Mouse (Mus musculus) gastrocnemius, postnatal 10 days (tissue): ENCODE data around the gene Padi3. TPM values are rescaled to one million over a fixed set of nuclear protein-coding genes. Genes with fewer than 3 reads are reported as not detected.
A peak's percentile ranks its signal among the peaks of the same experiment; 100 is the strongest.

Source experiments
- DNase-seq: peaks from one replicate; pipeline ENCODE4 v3.0.0; 2021; ENCODE audit warnings: mixed read lengths
- total RNA-seq, 2 experiments: library from RNA; stranded (reverse); gene quantifications; 2 replicates each; pipeline ENCODE4 v1.2.3; 2021

Gene Padi3
- total RNA-seq, 2 experiments from 2014 or later: 0.65 to 0.75 TPM

DNA sequence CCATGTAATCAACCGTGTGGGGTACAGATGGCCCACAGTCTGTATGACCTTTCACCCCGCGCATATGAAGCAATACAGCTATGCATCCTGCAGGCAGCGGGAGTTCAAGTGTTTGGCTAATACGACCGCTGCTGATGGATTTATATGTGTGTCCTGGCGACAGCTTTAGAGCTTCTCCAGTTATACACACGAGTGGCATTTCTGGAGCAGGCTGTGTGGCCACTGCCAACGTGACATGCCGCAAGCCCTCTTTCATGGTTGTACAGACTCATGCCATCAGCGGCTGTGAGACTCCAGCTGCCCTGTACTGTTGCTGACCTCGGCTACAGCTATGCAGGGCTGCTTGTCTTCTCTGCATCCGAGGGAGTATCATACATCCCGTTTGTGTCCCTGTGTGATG, 29.9 kb downstream of the Padi3 start:
- DNase-seq: no peak

DNA sequence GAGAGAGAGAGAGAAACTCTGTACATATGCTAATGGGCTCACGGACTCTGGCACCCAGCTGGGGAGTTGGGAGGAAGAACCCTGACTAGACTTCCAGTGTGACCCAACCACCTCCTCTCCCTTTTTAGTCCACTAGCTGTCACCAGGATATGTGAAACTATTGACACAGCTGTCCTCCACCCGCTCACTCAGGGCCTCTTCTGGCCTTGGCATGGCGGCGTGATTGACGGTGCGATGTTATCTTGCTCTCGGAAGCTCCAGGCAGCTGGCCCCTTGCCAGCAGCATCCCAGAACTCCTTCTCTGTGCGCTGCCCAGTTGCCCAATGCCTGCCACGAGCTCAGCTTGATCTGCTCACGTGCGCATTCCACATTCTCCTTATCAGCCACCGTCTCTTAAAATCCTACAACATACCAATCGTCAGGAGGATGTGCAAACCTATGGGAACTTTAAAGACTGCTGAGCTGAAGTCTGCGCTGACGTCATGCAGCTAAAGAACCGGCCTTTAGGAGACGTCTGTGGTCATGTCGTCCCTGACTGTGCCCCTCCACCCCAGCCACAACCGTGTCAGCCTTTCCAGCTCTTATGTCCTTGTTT, 30.5 kb downstream of the Padi3 start:
- peak; percentile 46 for DNase-seq

DNA sequence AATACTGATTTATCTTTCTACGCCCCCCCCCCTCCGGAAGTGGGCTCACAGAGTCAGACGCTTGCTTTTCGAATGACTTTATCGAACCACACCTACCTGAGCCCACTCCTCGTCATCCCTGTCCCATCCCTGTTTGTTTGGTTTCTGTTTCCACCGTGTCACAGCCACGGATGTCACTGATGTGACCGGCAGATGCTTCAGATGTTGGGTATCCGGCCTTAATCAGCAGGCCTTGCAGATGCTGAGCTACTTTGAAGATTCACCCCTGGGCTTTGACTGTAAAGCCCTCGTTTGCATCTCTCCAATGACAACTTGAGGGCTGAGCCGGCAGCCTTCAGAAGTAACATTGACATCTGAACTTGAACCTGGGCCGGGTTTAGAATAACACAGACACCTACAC, 33.8 kb downstream of the Padi3 start:
- DNase-seq: no peak

DNA sequence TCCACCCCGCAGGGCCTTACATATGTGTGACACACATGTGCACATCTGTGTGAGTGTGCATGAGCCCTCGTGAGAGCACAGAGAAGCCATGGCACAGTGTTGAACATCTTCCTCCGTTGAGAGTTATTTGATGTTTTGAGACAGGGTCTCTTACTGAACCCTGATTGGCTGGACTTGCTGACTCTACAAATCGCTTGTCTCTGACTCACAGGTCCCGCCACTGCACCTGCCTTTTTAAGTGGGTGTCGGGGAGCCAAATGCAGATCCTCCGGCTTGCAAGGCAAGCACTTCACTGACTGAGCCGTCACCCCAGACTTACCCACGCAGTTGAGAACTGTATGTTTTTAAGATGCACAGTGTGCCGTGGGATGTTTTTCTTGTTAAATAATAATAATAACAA, 34.6 kb downstream of the Padi3 start:
- no peak for DNase-seq

DNA sequence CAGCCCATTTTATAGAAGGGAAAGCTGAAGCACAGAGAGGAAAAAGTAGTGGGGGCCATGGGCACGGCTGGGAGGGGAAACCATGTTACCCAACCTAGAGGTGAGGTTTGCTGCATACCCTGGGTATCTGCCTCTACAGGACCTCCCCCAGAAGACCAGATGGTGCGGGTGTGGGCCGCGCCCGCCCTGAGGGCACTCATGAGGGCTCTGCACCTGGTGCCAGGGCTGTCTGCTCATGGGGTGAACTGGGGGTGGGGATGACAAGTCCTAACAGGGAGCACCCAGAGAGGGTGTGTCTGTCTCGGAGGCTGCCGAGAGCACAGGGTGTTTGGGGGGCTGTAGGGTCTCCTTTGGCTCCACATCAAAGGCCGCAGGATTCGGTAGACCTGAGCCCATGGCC, 35.6 kb downstream of the Padi3 start:
- DNase-seq: no peak

DNA sequence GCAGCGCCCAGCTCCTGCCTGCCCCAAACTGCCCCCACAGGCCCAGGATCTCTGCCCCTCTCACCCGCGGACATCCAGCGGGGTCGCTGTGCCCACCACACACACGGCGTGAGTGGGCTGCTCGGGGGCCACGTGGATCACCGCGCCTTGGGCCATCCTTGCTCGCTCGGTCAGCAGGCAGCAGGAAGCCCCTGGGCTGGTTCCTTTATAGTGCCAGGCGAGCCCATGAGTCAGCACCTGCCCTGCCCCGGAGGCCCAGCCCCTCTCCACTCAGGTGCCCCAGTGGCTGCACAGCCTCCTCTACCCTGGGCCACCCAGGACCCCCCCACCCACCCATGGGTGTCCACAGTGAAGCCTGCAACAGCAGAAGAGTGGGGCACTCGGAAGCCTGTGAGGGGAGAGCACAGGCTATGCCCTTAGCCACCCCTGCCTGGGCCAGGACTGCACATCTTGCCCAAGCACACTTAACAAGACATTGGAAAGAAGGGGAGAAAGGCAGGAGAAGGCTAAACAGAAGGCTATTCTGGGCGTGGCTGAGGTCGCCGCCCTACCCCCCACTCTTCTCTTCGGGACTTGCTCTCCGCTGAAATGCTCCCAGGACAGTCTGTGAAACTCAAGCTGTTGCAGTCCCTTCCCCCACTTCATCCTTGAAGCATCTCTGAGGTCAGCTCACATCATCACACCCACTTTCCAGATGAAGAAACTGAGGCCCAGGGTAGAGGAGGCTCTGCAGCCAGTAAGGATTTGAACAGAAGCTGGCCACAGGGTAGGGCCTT, 36.2 kb downstream of the Padi3 start, which contains the start of gene Padi4:
Padi4 (minus strand) TSS at position 212 of the 776 bp plus-strand sequence.
- no peak for DNase-seq

DNA sequence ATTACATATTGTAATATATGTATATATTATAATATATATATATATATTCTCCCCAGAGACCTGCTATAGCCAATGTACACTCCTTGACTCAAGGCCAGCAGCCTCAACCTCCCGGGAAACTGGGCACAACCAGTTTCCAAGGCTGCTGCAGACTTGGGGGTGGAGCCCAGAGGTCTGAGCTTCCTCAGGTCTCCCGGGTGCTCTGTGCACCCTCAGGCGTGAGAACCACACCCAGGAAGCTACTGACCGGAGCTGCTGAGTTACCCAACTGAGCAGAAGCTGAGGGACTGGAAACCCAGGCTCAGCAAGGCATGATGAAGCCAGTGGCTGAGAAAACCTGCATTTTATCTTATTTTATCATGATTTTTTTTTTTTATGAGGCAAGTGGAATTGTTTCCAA, 39.4 kb downstream of the Padi3 start:
- DNase-seq: no peak

DNA sequence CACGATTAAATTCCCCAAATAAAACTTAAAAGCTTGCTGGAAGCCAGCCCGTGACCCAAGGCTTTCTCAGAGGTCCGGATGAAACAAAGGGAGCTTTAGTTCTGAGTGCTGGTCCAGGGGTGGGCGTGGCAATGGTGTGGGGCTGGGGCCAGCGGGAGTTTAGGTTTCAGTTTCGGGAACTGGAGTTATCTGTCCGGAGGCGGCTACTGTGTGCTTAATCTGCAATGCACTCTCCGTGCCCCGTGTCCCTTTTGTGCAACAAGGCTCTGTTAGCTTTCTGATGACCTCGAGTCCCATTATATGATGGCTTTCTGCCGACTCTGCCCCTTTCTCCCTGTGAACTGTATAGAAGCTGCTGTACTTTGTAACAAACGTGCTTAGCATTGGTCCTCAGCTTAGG, 40.0 kb downstream of the Padi3 start:
- DNase-seq: peak; percentile 53

DNA sequence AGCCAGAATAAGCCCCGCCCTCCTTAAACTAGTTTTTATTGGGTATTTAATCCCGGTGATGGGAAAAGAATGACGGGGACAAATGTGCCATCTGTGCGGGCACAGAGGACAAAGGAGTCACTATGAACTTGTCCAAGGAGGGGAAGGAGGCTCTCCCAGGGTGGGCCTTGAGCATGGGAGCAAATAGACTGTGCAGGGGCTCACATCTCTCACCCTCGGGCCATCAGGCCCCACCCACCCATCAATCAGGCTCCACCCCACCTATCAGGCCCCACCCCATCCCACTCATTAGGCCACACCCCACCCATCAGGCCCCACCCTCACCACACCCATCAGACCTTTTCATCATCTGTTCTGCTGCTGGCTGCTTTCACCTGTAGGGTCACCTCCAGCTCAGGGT, 41.5 kb downstream of the Padi3 start:
- no peak for DNase-seq

DNA sequence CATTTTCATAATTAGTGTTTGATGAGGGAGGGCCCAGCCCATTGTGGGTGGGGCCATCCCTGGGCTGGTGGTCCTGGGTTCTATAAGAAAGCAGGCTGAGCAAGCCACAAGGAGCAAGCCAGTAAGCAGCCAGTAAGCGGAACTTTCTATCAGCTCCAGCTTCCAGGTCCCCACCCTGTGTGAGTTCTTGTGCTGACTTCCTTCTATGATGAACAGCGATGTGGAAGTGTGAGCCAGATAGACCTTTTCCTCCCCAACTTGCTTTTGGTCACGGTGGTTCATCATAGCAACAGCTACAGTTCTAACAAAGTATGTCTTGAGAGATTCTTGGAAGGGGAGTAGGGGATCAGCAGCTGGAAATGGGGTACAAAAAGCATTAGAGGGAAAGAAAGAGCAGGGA, 44.5 kb downstream of the Padi3 start:
- no peak for DNase-seq

DNA sequence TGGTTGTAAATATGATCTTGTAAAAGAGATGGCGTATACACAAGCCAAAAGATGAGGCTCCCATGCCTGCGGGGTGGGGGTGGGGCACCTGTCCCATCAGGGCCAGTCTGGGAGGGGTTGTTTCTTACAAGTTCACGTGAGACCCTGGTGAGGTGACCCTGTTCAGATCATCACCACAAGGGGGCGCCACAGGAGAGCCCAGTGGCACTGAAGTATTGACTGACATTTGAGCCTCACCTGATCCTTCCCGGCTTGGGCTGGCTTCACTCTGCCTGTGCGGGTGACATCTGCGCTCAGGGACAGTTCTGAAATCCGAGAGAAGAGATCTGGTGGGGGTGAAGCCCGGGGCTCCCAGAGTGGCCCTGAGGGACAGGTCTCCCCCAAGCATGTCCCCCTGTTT, 47.3 kb downstream of the Padi3 start:
- DNase-seq: peak; percentile 78

DNA sequence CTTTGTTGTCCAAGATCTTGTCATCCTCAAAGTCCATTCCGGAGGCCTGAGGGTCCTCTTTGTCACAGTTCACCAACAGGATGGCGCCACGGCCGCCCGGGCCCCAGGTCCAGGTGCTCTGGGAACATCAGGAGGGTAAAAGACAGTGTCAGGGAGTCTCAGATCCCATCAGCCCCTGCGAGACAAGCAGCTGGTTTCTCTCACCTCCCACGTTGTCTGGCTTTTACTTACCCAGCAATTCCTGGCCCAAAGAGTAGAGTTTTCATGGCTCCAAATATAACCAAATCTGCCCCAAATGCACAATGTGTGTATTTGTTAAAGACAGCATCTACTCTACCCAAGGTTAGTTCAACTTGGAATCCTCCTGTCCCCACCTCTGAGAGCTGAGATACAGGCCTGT, 48.8 kb downstream of the Padi3 start:
- DNase-seq: no peak

DNA sequence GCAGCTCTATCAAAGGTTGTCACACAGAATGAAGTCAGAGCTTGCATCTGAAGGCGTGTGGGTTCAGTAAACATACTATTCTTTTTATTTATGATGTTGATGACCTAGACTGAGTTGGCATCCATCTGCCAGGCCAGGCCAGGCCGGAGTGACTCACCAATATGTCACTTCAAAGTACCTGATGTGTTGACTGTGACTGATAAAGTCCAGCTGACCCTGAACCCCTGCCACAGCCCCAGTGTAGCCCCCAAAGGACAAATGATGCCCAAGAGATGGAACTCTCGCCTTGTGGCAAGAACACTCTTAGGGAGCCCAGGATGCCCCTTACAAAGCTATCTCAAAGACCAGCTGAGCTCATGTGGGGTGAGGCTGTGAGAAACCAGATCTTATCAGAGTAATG, 54.6 kb downstream of the Padi3 start:
- no peak for DNase-seq

DNA sequence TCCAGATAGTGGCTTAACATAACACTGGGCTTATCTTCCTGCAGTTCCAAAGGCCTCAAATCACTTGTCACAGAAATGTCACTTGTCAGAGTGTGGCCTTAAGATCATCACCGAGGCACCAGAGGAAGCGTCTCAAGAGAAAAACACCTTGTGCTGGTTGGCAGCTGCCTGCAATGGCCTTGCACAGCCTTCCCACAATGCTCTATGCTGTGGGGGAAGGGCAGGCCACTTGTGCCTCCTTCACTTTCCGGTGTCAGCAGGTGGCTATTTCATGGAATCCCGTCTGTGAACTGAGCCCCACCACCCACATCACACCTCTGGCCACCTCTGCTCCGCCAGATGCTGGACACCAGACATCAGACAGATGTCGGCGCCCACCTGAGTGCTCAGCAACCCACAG, 57.1 kb downstream of the Padi3 start:
- DNase-seq: no peak

DNA sequence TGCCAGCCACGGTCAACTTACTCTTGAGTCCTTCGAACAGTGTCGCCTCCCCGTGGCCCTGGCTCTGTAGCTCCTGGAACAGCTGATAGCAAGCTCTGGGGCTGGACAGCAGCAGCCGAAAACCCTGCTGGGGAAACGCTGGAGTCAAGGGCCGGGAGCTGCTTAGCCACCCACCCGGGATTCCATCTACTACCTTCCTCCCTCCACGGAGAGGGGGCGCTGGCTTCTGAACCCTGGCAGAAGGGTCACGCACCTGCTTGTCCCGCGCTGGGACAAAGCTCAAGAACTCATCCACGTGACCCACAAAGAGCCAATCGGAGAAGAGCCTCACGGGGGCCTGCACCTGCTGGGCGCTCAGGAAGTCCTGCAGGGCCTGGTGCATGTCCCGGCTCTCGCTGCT, 60.1 kb downstream of the Padi3 start:
- peak; percentile 36 for DNase-seq

DNA sequence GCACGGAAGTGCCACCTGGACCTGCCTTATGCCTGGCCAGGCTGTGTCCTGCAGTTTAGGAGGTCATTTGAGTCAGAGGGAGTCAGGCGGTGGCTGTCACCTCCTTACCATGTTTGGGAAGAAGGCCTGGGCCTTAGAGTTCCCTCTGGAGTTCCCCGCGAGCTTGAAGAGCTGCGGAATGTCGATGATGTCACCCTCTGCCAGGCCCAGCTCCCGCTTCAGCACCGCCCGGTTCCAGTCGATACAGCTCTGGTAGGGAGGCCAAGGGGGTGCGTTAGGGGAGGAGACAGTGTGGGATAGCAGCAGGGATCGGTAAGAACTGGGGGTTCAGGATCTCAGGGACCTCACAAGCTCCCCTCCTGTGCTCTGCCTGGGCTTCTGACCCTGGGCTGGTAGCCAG, 62.5 kb downstream of the Padi3 start:
- DNase-seq: no peak

DNA sequence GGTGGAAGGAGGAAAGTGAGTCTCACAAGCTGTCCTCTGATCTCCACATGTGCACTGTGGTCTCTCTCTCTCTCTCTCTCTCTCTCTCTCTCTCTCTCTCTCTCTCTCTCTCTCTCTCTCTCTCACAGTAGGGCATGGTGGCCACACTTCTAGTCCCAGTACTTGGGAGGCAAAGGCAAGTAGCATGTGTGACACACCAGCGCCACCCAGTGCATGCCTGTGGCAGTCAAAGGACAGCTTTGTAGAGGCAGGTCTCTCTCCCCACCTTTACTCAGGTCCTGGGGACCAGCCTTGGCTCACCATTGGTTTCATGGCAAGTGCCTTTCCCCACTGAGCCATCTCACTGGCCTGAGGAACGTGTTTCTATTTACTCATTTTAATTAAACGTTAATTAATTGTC, 65.8 kb downstream of the Padi3 start:
- peak; percentile 52 for DNase-seq

DNA sequence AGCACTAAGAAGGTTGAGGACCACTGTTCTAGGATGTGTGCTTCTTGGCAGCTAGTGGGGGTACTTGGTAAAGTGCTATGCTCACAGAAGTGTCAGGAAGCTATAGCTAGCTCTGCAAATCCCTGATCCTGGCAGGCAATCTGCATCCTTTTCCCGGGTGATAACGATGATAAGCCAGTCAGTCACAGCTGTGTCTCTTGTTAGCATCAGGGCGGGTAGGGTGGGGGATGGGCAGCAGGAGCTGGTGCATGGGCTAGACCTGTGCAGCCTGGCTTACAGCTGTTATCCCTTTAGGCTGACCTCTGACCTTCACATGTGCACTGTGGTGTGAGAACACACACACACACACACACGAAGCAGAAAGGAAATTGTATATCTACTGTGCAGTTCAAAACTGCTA, 67.4 kb downstream of the Padi3 start:
- no peak for DNase-seq

DNA sequence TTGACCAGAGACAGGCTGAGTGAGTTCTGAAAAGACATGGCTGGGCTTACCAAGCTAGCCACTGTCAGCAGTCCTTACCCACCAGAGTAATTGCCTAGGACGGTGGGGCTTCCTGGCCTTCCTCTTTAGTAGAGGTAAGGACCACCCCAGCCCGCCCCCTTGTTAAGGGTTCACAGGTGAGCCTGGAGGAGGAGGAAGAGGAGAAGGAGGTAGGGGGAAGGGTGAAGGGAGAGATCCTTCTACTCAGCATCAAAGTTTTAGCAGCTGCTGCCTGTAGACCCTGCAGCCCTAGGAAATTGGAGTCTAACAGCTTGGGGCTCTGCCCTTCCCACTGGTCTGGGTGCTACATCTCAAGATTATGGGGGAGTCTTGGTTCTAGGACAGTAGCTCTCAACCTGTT, 67.9 kb downstream of the Padi3 start, which contains the start of gene Padi6:
Padi6 (minus strand) TSS at position 101 of the 400 bp plus-strand sequence.
- DNase-seq: no peak

DNA sequence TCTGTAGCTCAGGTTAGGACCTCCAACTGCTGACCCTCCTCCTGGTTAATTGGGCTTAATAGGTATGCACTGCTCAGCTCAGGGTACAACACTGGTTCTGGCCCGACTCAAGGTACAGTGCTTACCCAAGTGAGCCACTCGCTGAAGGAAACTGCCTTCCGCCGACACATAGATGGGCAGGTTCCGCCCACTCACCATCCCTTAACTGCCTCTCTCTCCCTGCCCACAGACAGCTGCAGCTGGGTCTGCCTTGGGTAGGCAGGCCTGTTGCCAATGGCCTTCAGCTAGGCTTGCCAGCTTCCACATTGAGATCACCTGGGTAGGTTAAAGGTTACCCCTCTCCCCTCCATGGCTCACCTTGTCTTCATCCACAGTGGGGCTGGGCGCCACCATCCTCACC, 69.0 kb downstream of the Padi3 start:
- DNase-seq: no peak

DNA sequence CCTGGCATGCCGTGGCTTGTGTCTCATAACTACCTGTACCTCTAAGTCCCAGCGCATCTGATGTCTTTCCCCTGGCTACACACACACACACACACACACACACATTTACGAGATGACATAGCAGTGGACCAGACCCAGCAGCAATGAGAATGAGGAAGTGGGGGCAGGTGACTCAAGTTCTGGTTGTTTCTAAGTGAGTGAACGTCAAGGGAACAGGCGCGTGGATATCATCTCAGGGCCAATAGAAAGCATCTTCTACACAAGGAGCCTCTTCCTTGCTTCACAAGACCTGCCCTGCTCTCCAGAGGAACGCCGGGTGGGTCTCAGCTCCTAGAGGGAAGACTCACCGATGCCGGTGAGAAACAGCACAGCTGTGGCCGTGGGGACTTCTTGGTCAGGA, 69.8 kb downstream of the Padi3 start:
- no peak for DNase-seq
